Mouse (Mus musculus) cortical plate, adult 2 months (tissue): Measurements from ENCODE around the gene Syngap1.
"Not testable (repeated sequence)": the region's sequence is repeated elsewhere in the genome, so short reads cannot be mapped to it uniquely, and the experiment has no call there.

ENCODE experiments used
- CTCF ChIP-seq: fragments of 200-500 bp; IDR thresholded peaks from 2 replicates; pipeline ENCODE4 v1.5.1; 2011; ENCODE audit warnings: mild to moderate bottlenecking, control low read depth, low read length; ENCODE audit not compliant: insufficient read depth; ENCODE audit errors: extremely low read depth
- POLR2A ChIP-seq: fragments of 200-500 bp; IDR thresholded peaks from 2 replicates; pipeline ENCODE4 v1.6.1; 2011; ENCODE audit warnings: mild to moderate bottlenecking, low read length, control low read depth; ENCODE audit not compliant: insufficient read depth; ENCODE audit errors: extremely low read depth

GRCm38 (mm10) chr17:26925414-26925813 is 15.6 kb upstream of the Syngap1 start:
- TF ChIP-seq POLR2A, CTCF: not testable (repeated sequence)
